Mouse (Mus musculus) intestine, embryonic 16.5 days (tissue): ENCODE measurements around the gene Cfd. TPM values are rescaled to one million over a fixed set of nuclear protein-coding genes. Genes with fewer than 3 reads are reported as not detected.

ENCODE experiments used
- ATAC-seq: fragments of 200-750 bp; cut with Nextera tagmentation; 2 replicates; pipeline ENCODE4 v1.8.0; 2017; ENCODE audit warnings: moderate TSS enrichment, moderate library complexity
- H3K27ac ChIP-seq: fragments of 300-500 bp; sonication (generic); 2 replicates; pipeline ENCODE4 v1.5.1; 2014; ENCODE audit warnings: mild to moderate bottlenecking, low read length
- H3K27me3 ChIP-seq: fragments of 300-500 bp; sonication (generic); replicated peaks from 2 replicates; pipeline ENCODE4 v1.6.1; 2014; ENCODE audit warnings: low read length, control low read depth, mixed read lengths; ENCODE audit not compliant: control insufficient read depth, insufficient read depth
- H3K36me3 ChIP-seq: fragments of 300-500 bp; sonication (generic); 2 replicates; pipeline ENCODE4 v1.6.1; 2014; ENCODE audit warnings: low read length, control low read depth; ENCODE audit not compliant: control insufficient read depth, insufficient read depth
- H3K4me1 ChIP-seq: fragments of 300-500 bp; sonication (generic); 2 replicates; pipeline ENCODE4 v1.6.1; 2014; ENCODE audit warnings: low read length, control low read depth, mixed read lengths; ENCODE audit not compliant: control insufficient read depth, insufficient read depth
- H3K4me2 ChIP-seq: fragments of 300-500 bp; sonication (generic); 2 replicates; pipeline ENCODE4 v1.6.1; 2014; ENCODE audit warnings: low read depth, low read length, control low read depth
- H3K4me3 ChIP-seq: fragments of 300-500 bp; sonication (generic); 2 replicates; pipeline ENCODE4 v1.5.1; 2014; ENCODE audit warnings: mild to moderate bottlenecking, low read length
- H3K9ac ChIP-seq: fragments of 300-500 bp; sonication (generic); 2 replicates; pipeline ENCODE4 v1.6.1; 2014; ENCODE audit warnings: low read depth, low read length
- H3K9me3 ChIP-seq: fragments of 300-500 bp; sonication (generic); 2 replicates; pipeline ENCODE4 v1.6.1; 2016; ENCODE audit warnings: low read length, control low read depth; ENCODE audit not compliant: control insufficient read depth
- WGBS: fragments of 180-500 bp; shearing (Covaris S2); extraction: QIAGEN DNeasy Blood & Tissue Kit; methylation state at CpG from one replicate; pipeline ENCODE4 v1.1.7; 2014; 5-methylcytosine and 5-hydroxymethylcytosine counted together
- polyA plus RNA-seq: library from polyadenylated mRNA; unstranded; fragments of >200 nt; fragmentation: Nextera tagmentation; extraction: Ambion mirVana; gene quantifications from 2 replicates; pipeline ENCODE4 v1.2.1, GENCODE M21; 2015

Gene Cfd
- not detected in 2 replicates for polyA plus RNA-seq

DNA sequence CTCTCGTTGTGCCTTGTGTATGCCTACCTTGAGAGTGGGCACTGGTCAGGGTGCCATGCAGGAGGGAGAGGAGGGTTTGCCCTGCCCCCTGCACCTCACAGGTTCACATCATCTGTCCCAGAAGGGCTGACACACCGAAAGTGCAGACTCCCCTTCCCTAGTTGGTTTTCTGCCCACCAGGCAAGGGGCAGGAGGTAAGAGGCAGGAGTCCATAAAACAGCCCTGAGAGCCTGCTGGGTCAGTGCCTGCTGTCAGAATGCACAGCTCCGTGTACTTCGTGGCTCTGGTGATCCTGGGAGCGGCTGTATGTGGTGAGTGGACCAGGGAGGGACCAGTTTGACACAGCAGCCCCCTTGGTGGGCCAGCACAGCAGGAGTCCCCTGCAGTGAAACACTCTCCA is at the start of gene Cfd:
Gene Cfd, plus strand, starts transcription at position 184 of the 400 bp plus-strand sequence.
- WGBS: 43% methylated on average over 5 of the region's 5 CpGs
- H3K9ac ChIP-seq: no peak within 1 kb of the TSS
- H3K27me3 ChIP-seq: no peaks in the 10 kb centered on the region
- no peak for ATAC-seq
- no peak within 1 kb of the TSS for H3K27ac ChIP-seq
- no peaks in the 10 kb centered on the region for H3K4me1 ChIP-seq
- H3K4me2 ChIP-seq: no peak within 1 kb of the TSS
- no peak within 1 kb of the TSS for H3K4me3 ChIP-seq
- H3K36me3 ChIP-seq: 0 out of 2 replicates have a peak, but pooled peaks cover 5% of the 10 kb centered on the region
- H3K9me3 ChIP-seq: no peaks in the 10 kb centered on the region

DNA sequence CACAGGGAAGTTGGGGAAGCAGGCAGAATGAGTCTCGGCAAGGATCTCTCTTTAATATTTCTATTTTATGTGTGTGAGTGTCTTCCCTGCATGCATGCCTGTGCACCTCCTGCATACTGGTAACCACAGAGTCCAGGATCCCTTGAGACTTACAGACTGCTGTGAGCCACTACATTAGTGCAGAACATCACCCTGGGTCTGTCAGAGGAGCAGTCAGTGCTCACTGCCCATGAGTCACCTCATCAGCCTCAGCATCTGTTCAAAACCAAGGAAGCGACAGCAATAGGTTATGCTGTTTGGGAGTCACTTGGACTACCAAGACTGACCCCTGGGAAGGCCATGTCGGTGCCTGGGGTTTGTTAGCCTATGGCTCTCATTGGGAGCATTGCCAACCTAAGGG is 48.3 kb upstream of the Cfd start:
- Histone ChIP-seq H3K27ac (0 out of 2 replicates have a peak overlapping the region, but pooled peaks have one; percentile 33), H3K36me3 (no peaks in the 10 kb centered on the region), H3K9me3 (no peaks in the 10 kb centered on the region), H3K4me1 (peaks cover 25% of the 10 kb centered on the region), H3K4me2 (no peak overlapping the region), H3K4me3 (no peak overlapping the region), H3K9ac (no peak overlapping the region), H3K27me3 (no peaks in the 10 kb centered on the region)
- 56% methylated on average over 3 of the region's 3 CpGs for WGBS
- ATAC-seq: no peak

DNA sequence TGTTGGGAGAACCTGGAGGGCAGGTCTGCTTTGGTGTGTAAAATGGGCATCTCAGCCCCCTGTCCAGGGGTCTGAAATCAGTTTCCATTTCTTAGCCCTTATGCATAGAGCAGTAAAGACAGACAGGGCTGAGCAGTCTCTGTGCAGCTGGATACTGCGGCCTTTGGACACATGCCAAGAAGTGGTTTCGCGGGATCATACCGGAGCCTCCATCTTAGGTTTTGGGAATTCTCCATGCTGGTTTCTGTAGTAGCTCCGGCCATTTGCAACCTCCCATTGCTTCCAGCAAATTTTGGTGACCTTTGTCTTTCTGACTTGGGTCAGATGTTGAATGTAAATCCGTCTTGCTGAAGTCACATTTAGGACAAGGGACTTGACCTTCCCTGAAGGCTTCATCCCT is 47.2 kb upstream of the Cfd start:
- Histone ChIP-seq H3K9ac (no peak overlapping the region), H3K36me3 (no peaks in the 10 kb centered on the region), H3K27ac (0 out of 2 replicates have a peak overlapping the region, but pooled peaks have one; percentile 24), H3K4me1 (peaks cover 25% of the 10 kb centered on the region), H3K9me3 (no peaks in the 10 kb centered on the region), H3K4me3 (no peak overlapping the region), H3K4me2 (no peak overlapping the region), H3K27me3 (no peaks in the 10 kb centered on the region)
- ATAC-seq: no peak
- 56% methylated on average over 6 of the region's 6 CpGs for WGBS

DNA sequence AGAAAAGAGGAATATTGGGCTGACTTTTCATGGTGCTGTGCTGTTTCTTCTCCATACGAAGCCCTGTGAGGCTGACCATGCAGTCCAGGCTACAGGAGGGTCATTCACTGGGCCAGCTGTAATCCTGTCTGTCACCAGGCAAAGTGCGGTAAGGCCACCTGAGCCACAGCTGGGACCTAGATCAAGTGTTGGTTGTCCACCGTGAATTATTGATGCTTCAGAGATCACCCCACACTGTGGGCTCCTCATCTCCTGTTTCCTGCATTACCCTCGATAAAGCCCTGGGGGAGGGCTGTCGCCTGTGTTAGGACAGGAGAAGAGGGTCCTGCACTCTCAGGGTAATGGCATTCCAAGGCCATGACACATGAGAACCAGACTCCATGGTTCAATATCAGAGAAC is 44.1 kb upstream of the Cfd start:
- WGBS: 53% methylated on average over 5 of the region's 5 CpGs
- Histone ChIP-seq H3K9ac (no peak overlapping the region), H3K4me1 (peaks cover 30% of the 10 kb centered on the region), H3K27ac (no peak overlapping the region), H3K36me3 (no peaks in the 10 kb centered on the region), H3K4me2 (no peak overlapping the region), H3K4me3 (no peak overlapping the region), H3K27me3 (no peaks in the 10 kb centered on the region), H3K9me3 (no peaks in the 10 kb centered on the region)
- ATAC-seq: no peak

DNA sequence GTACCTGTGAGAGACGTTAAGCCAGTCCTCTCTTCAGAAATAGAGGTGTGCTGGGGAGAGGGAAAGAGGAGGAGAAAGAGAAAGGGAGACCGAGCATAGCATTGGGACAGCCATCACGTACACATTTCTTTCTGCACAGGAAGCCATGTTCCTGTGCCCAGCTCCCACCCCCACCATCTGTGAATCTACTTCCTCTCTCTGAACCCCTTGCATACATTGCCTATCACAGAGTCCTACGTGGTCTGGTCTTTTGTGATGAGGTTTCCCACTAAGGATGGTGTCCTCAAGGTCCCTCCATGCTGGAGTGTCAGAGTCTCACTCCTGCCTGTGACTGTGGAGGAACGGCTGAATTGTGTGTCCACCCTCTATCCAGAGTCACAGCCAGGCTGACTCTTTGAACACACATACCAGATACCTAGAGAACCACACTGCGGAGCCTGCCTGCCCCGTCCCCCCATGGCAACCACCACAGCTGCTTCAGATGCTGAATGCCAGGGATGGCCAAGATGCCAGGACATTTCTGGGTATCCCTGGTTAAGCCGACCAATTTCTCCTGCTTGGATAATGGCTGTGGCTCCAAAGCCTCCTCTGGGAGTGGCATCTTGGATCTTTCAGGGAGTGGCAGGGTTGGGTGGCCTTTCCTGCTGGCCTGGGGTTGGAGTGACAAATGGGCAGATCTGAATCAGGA is 40.6 kb upstream of the Cfd start:
- no peaks in the 10 kb centered on the region for H3K9me3 ChIP-seq
- peaks cover 30% of the 10 kb centered on the region for H3K4me1 ChIP-seq
- H3K36me3 ChIP-seq: no peaks in the 10 kb centered on the region
- ATAC-seq: no peak
- no peak overlapping the region for H3K9ac ChIP-seq
- no peak overlapping the region for H3K4me3 ChIP-seq
- WGBS: 76% methylated on average over 8 of the region's 8 CpGs
- no peak overlapping the region for H3K4me2 ChIP-seq
- H3K27ac ChIP-seq: peak overlapping the region; percentile 8; the same call in 1 of the 2 replicates
- no peaks in the 10 kb centered on the region for H3K27me3 ChIP-seq

DNA sequence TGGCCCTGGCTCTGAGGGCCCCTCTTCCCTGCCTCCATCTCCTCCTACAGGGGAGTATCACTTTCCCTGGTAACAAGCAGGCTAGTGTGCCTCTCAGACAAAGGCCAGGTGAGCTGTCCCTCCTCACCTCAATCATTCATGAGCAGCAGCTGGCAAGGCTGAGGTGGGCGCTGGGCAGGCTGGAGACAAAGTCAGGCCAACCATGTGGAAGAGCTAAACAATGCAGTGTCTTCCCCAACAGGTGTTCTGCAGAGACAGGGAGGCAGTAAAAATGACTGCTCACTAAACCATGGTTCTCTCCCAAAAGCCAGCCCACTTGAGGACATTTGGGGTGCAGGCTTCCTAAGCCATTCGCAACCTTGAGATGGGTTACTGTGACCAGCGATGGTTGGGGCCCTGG is 39.0 kb upstream of the Cfd start:
- ATAC-seq: no peak
- Histone ChIP-seq H3K4me2 (peak overlapping the region; percentile 88), H3K9ac (peak overlapping the region; percentile 89), H3K4me1 (peaks cover 33% of the 10 kb centered on the region), H3K4me3 (peak overlapping the region; percentile 97; the same call in 1 of the 2 replicates), H3K27me3 (no peaks in the 10 kb centered on the region), H3K36me3 (peaks cover 3% of the 10 kb centered on the region; the same call in 1 of the 2 replicates), H3K27ac (peak overlapping the region; percentile 100), H3K9me3 (no peaks in the 10 kb centered on the region)
- 53% methylated on average over 3 of the region's 3 CpGs for WGBS

DNA sequence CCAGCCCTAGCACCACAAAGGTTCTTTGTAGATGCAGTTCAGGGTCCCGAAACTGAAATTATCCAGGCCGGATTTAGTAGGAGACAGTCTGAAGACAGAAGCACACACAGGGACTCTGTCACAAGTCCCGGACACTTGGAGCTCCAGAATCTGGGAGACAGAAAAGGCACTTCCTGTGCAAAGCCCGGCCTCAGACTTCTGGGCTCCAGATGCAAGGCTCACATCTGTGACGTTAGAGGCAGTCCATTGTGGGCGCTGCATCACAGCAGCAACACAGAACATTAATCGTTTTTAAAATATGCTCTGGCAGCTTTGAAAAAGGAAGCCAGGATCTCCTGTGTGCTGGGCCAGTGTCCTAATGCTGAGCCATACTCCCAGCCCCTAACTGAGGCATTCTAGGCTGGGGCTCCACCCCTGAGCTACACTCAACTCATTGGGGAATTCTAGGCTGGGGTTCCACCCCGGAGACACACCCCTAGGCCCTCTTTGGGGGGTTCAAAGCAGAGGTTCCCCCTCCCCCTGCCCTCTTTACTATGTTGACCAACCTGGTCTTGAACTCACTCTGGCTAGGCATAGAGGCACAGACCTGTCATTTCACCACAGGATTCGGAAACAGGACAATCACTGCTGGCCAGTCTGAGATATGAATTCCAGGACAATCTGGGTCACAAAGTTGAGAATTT is 38.4 kb upstream of the Cfd start:
- Histone ChIP-seq H3K9me3 (no peaks in the 10 kb centered on the region), H3K27ac (peak overlapping the region; percentile 100), H3K36me3 (peaks cover 5% of the 10 kb centered on the region), H3K27me3 (no peaks in the 10 kb centered on the region), H3K4me3 (peak overlapping the region; percentile 97), H3K4me2 (peak overlapping the region; percentile 88), H3K9ac (peak overlapping the region; percentile 89), H3K4me1 (peaks cover 39% of the 10 kb centered on the region)
- 25% methylated on average over 9 of the region's 9 CpGs for WGBS
- ATAC-seq: no peak

DNA sequence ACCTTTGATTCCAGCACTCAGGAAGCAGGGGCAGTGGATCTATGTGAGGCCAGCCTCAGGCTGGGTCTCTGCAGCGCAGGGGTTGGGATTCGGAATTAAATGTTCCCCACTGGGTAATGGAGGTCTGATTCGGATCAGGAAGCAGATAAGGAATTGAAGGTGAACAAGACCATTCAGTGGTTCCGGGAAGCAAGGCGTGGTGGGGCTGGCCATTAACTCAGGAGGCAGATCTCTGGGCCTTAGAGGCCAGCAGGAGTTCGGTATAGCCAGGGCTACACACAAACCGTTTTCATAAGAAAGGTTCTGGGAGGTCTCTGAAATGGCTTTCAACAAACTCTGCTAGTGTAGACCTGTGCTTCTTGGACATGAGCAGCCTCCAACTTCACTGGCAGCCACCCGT is 37.8 kb upstream of the Cfd start:
- Histone ChIP-seq H3K36me3 (peaks cover 7% of the 10 kb centered on the region), H3K9me3 (no peaks in the 10 kb centered on the region), H3K4me2 (peak overlapping the region; percentile 88), H3K27me3 (no peaks in the 10 kb centered on the region), H3K27ac (peak overlapping the region; percentile 100), H3K9ac (peak overlapping the region; percentile 89), H3K4me1 (peaks cover 45% of the 10 kb centered on the region), H3K4me3 (peak overlapping the region; percentile 97)
- WGBS: 13% methylated on average over 8 of the region's 8 CpGs
- ATAC-seq: no peak

DNA sequence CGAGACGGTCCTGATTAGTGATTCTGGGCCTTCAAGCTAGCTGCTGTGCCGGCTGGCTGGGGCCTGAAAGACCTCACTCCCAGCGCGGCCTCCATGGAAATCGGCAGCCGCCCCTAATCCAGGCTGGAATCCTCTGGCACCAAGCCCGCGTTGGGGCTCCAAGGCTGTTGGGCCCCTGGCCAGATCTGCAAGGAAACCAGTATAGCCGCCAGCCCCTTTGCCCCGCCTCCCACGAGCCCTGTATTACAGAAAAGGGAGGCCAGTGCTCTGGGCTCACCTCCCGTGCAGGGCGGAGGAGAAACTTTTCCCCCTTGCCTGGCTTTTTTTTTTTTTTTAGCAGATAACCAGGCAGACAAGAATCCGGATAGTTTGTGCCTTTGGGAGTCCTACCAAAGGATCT is 37.3 kb upstream of the Cfd start:
- peak; percentile 57 for ATAC-seq
- Histone ChIP-seq H3K4me1 (peaks cover 51% of the 10 kb centered on the region), H3K27ac (peak overlapping the region; percentile 100), H3K4me3 (peak overlapping the region; percentile 97), H3K27me3 (no peaks in the 10 kb centered on the region), H3K9me3 (no peaks in the 10 kb centered on the region), H3K9ac (peak overlapping the region; percentile 89), H3K4me2 (peak overlapping the region; percentile 88), H3K36me3 (peaks cover 7% of the 10 kb centered on the region)
- WGBS: 0% methylated on average over 15 of the region's 15 CpGs
